Mouse (Mus musculus) stomach, embryonic 16.5 days (tissue): Measurements from ENCODE around the gene Sapcd1. TPM values are rescaled to one million over a fixed set of nuclear protein-coding genes. Genes with fewer than 3 reads are reported as not detected.

Experiments
- ATAC-seq: fragments of 200-750 bp; cut with Nextera tagmentation; 2 replicates; pipeline ENCODE4 v1.8.0; 2017; ENCODE audit warnings: moderate number of reproducible peaks, moderate TSS enrichment; ENCODE audit not compliant: insufficient read depth, low FRiP score
- H3K27ac ChIP-seq: fragments of 300-500 bp; sonication (generic); 2 replicates; pipeline ENCODE4 v1.5.1; 2014; ENCODE audit warnings: low read length
- H3K27me3 ChIP-seq: fragments of 300-500 bp; sonication (generic); 2 replicates; pipeline ENCODE4 v1.6.1; 2014; ENCODE audit warnings: low read length, control low read depth, mixed read lengths; ENCODE audit not compliant: control insufficient read depth, insufficient read depth
- H3K36me3 ChIP-seq: fragments of 300-500 bp; sonication (generic); 2 replicates; pipeline ENCODE4 v1.6.1; 2014; ENCODE audit warnings: low read length; ENCODE audit not compliant: control insufficient read depth, insufficient read depth
- H3K4me1 ChIP-seq: fragments of 300-500 bp; sonication (generic); 2 replicates; pipeline ENCODE4 v1.6.1; 2014; ENCODE audit warnings: low read length, control low read depth, mixed read lengths; ENCODE audit not compliant: control insufficient read depth, insufficient read depth
- H3K4me2 ChIP-seq: fragments of 300-500 bp; sonication (generic); 2 replicates; pipeline ENCODE4 v1.6.1; 2014; ENCODE audit warnings: low read depth, low read length, mixed read lengths
- H3K4me3 ChIP-seq: fragments of 300-500 bp; sonication (generic); replicated peaks from 2 replicates; pipeline ENCODE4 v1.5.1; 2014; ENCODE audit warnings: mild to moderate bottlenecking, low read length
- H3K9ac ChIP-seq: fragments of 300-500 bp; sonication (generic); 2 replicates; pipeline ENCODE4 v1.6.1; 2014; ENCODE audit warnings: low read length
- H3K9me3 ChIP-seq: fragments of 300-500 bp; sonication (generic); replicated peaks from 2 replicates; pipeline ENCODE4 v1.6.1; 2016; ENCODE audit warnings: low read length, control low read depth; ENCODE audit not compliant: control insufficient read depth
- WGBS: fragments of 180-500 bp; shearing (Covaris S2); extraction: QIAGEN DNeasy Blood & Tissue Kit; methylation state at CpG from one replicate; pipeline ENCODE4 v1.1.7; 2014; 5-methylcytosine and 5-hydroxymethylcytosine counted together
- polyA plus RNA-seq: library from polyadenylated mRNA; unstranded; fragments of >200 nt; fragmentation: Nextera tagmentation; extraction: Ambion mirVana; gene quantifications from 2 replicates; pipeline ENCODE4 v1.2.1, GENCODE M21; 2015

Gene Sapcd1
- polyA plus RNA-seq, 1 experiment from 2014 or later = 14.2 TPM

- no peaks in the 10 kb centered on the region for H3K9me3 ChIP-seq
- H3K36me3 ChIP-seq = peaks cover 31% of the 10 kb centered on the region
- no peak overlapping the region for H3K4me3 ChIP-seq
- H3K4me1 ChIP-seq = peaks cover 31% of the 10 kb centered on the region
- no peaks in the 10 kb centered on the region for H3K27me3 ChIP-seq
- H3K27ac ChIP-seq = no peak overlapping the region
- H3K9ac ChIP-seq = no peak overlapping the region
- no peak for ATAC-seq
- 60% methylated on average over 3 of the region's 3 CpGs for WGBS
- H3K4me2 ChIP-seq = no peak overlapping the region
Observed at GRCm38 (mm10) chr17:35057090-35057489, 29.3 kb upstream of the Sapcd1 start.

- Histone ChIP-seq H3K27me3 (no peaks in the 10 kb centered on the region), H3K4me1 (peaks cover 24% of the 10 kb centered on the region), H3K36me3 (peaks cover 23% of the 10 kb centered on the region), H3K4me2 (no peak overlapping the region), H3K9me3 (no peaks in the 10 kb centered on the region), H3K4me3 (no peak overlapping the region), H3K27ac (no peak overlapping the region), H3K9ac (no peak overlapping the region)
- ATAC-seq = no peak
- 86% methylated on average over 7 of the region's 7 CpGs for WGBS
Observed at GRCm38 (mm10) chr17:35055691-35056495, 28.1 kb upstream of the Sapcd1 start.

- Histone ChIP-seq H3K27me3 (no peaks in the 10 kb centered on the region), H3K9me3 (no peaks in the 10 kb centered on the region), H3K4me1 (peaks cover 36% of the 10 kb centered on the region), H3K4me2 (peak overlapping the region; percentile 67), H3K36me3 (peaks cover 19% of the 10 kb centered on the region), H3K4me3 (peak overlapping the region; percentile 88), H3K9ac (peak overlapping the region; percentile 96), H3K27ac (peak overlapping the region; percentile 99)
- 74% methylated on average over 12 of the region's 12 CpGs for WGBS
- ATAC-seq = no peak
Observed at GRCm38 (mm10) chr17:35052271-35052798, 24.5 kb upstream of the Sapcd1 start.

- peak; percentile 73 for ATAC-seq
- Histone ChIP-seq H3K4me3 (peak overlapping the region; percentile 88), H3K27me3 (no peaks in the 10 kb centered on the region), H3K9me3 (no peaks in the 10 kb centered on the region), H3K27ac (peak overlapping the region; percentile 99), H3K9ac (peak overlapping the region; percentile 96), H3K4me2 (peak overlapping the region; percentile 67), H3K4me1 (peaks cover 43% of the 10 kb centered on the region), H3K36me3 (peaks cover 17% of the 10 kb centered on the region)
- WGBS = under 1% methylated on average over 21 of the region's 21 CpGs
Observed at GRCm38 (mm10) chr17:35051156-35052086, 23.6 kb upstream of the Sapcd1 start.

GRCm38 (mm10) chr17:35050126-35050750 lies 22.4 kb upstream of the Sapcd1 start:
- H3K36me3 ChIP-seq = peaks cover 17% of the 10 kb centered on the region
- peak overlapping the region; percentile 99 for H3K27ac ChIP-seq
- H3K9ac ChIP-seq = peak overlapping the region; percentile 96
- peak overlapping the region; percentile 88 for H3K4me3 ChIP-seq
- under 1% methylated on average over 27 of the region's 27 CpGs for WGBS
- peaks cover 50% of the 10 kb centered on the region for H3K4me1 ChIP-seq
- peak; percentile 12; the same call in 1 of the 2 replicates for ATAC-seq
- peak overlapping the region; percentile 67 for H3K4me2 ChIP-seq
- H3K9me3 ChIP-seq = no peaks in the 10 kb centered on the region
- no peaks in the 10 kb centered on the region for H3K27me3 ChIP-seq

GRCm38 (mm10) chr17:35049561-35050016 lies 21.8 kb upstream of the Sapcd1 start, which contains the start of gene Clic1:
Clic1 (plus strand) TSS chr17:35049966.
- Histone ChIP-seq H3K4me3 (peak within 1 kb of the TSS; percentile 88), H3K4me1 (peaks cover 55% of the 10 kb centered on the region), H3K4me2 (peak within 1 kb of the TSS; percentile 67), H3K27ac (peak within 1 kb of the TSS; percentile 99), H3K36me3 (peaks cover 17% of the 10 kb centered on the region), H3K9me3 (no peaks in the 10 kb centered on the region), H3K9ac (peak within 1 kb of the TSS; percentile 96), H3K27me3 (no peaks in the 10 kb centered on the region)
- WGBS = 2% methylated on average over 11 of the region's 11 CpGs
- ATAC-seq = peak; percentile 31

GRCm38 (mm10) chr17:35048932-35049440 lies 21.2 kb upstream of the Sapcd1 start:
- Histone ChIP-seq H3K4me2 (peak overlapping the region; percentile 67), H3K4me3 (peak overlapping the region; percentile 88; the same call in 1 of the 2 replicates), H3K9me3 (no peaks in the 10 kb centered on the region), H3K27ac (peak overlapping the region; percentile 99), H3K9ac (no peak overlapping the region), H3K36me3 (peaks cover 11% of the 10 kb centered on the region), H3K27me3 (no peaks in the 10 kb centered on the region), H3K4me1 (peaks cover 56% of the 10 kb centered on the region)
- WGBS = 63% methylated on average over 5 of the region's 5 CpGs
- no peak for ATAC-seq

- Histone ChIP-seq H3K4me1 (peaks cover 60% of the 10 kb centered on the region), H3K27ac (peak overlapping the region; percentile 99), H3K9ac (peak overlapping the region; percentile 28), H3K4me3 (0 out of 2 replicates have a peak overlapping the region, but pooled peaks have one; percentile 3), H3K36me3 (peaks cover 7% of the 10 kb centered on the region; the same call in 1 of the 2 replicates), H3K4me2 (peak overlapping the region; percentile 100), H3K9me3 (no peaks in the 10 kb centered on the region), H3K27me3 (no peaks in the 10 kb centered on the region)
- WGBS = 30% methylated on average over 11 of the region's 11 CpGs
- no peak for ATAC-seq
Observed at GRCm38 (mm10) chr17:35048149-35048931, 20.5 kb upstream of the Sapcd1 start.
